Mouse (Mus musculus) forebrain, embryonic 11.5 days (tissue): ENCODE measurements around the gene Gm10521. TPM values are rescaled to one million over a fixed set of nuclear protein-coding genes. Genes with fewer than 3 reads are reported as not detected.

Source experiments
- ATAC-seq: fragments of 200-750 bp; cut with Nextera tagmentation; replicated peaks from 2 replicates; pipeline ENCODE4 v1.8.0; 2017; ENCODE audit warnings: moderate TSS enrichment; ENCODE audit not compliant: low FRiP score
- DNase-seq: peaks from one replicate; pipeline ENCODE4 v3.0.0-alpha.2; 2017; ENCODE audit warnings: low spot score
- H3K27ac ChIP-seq: fragments of 300-500 bp; sonication (generic); 2 replicates; pipeline ENCODE4 v1.5.1; 2014; ENCODE audit warnings: low read depth, low read length
- H3K27me3 ChIP-seq: fragments of 300-500 bp; sonication (generic); 2 replicates; pipeline ENCODE4 v1.6.1; 2014; ENCODE audit warnings: mild to moderate bottlenecking, low read length, mixed read lengths; ENCODE audit not compliant: control insufficient read depth, insufficient read depth
- H3K36me3 ChIP-seq: fragments of 300-500 bp; sonication (generic); 2 replicates; pipeline ENCODE4 v1.6.1; 2014; ENCODE audit warnings: mild to moderate bottlenecking, low read length, moderate library complexity, mixed read lengths; ENCODE audit not compliant: control insufficient read depth, insufficient read depth
- H3K4me1 ChIP-seq: fragments of 300-500 bp; sonication (generic); replicated peaks from 2 replicates; pipeline ENCODE4 v1.6.1; 2014; ENCODE audit warnings: low read length, mixed read lengths; ENCODE audit not compliant: control insufficient read depth, insufficient read depth
- H3K4me2 ChIP-seq: fragments of 300-500 bp; sonication (generic); 2 replicates; pipeline ENCODE4 v1.6.1; 2014; ENCODE audit warnings: low read depth, mild to moderate bottlenecking, low read length, moderate library complexity, mixed read lengths; ENCODE audit not compliant: severe bottlenecking
- H3K4me3 ChIP-seq: fragments of 300-500 bp; sonication (generic); 2 replicates; pipeline ENCODE4 v1.5.1; 2014; ENCODE audit warnings: low read depth, low read length
- H3K9ac ChIP-seq: fragments of 300-500 bp; sonication (generic); 2 replicates; pipeline ENCODE4 v1.6.1; 2014; ENCODE audit warnings: low read length
- H3K9me3 ChIP-seq: fragments of 300-500 bp; sonication (generic); 2 replicates; pipeline ENCODE4 v1.6.1; 2016; ENCODE audit warnings: low read length, mixed read lengths; ENCODE audit not compliant: control insufficient read depth
- WGBS: fragments of 180-500 bp; shearing (Covaris S2); extraction: QIAGEN DNeasy Blood & Tissue Kit; methylation state at CpG from one replicate; pipeline ENCODE4 v1.1.7; 2014; 5-methylcytosine and 5-hydroxymethylcytosine counted together
- polyA plus RNA-seq: library from polyadenylated mRNA; unstranded; fragments of >200 nt; fragmentation: Nextera tagmentation; extraction: Ambion mirVana; gene quantifications from 2 replicates; pipeline ENCODE4 v1.2.1, GENCODE M21; 2014

Gene Gm10521
- polyA plus RNA-seq, 1 experiment from 2014 or later = not detected

DNA sequence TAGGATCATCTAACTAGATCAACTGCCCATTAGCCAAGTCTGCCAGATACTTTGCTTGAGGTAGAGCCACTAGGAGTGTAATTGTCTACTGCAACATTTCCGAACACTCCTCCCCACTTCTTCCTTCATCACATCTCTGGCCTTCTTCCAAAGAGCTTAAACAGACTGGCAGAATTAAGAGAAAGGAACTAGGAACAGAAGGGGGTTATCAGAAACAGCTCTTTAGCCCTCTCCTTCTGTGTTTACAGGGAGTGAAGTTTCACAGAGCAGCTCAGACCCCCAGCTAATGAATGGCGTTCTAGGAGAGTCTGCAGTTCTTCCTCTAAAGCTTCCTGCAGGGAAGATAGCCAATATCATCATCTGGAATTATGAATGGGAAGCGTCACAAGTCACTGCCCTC is 38.4 kb downstream of the Gm10521 start:
- no peaks in the 10 kb centered on the region for H3K36me3 ChIP-seq
- H3K4me2 ChIP-seq = no peak overlapping the region
- no peaks in the 10 kb centered on the region for H3K4me1 ChIP-seq
- no peak overlapping the region for H3K4me3 ChIP-seq
- no peak overlapping the region for H3K9ac ChIP-seq
- no peak overlapping the region for H3K27ac ChIP-seq
- no peaks in the 10 kb centered on the region for H3K9me3 ChIP-seq
- WGBS = 77% methylated on average over 3 of the region's 3 CpGs
- no peak for ATAC-seq
- no peaks in the 10 kb centered on the region for H3K27me3 ChIP-seq
- no peak for DNase-seq

DNA sequence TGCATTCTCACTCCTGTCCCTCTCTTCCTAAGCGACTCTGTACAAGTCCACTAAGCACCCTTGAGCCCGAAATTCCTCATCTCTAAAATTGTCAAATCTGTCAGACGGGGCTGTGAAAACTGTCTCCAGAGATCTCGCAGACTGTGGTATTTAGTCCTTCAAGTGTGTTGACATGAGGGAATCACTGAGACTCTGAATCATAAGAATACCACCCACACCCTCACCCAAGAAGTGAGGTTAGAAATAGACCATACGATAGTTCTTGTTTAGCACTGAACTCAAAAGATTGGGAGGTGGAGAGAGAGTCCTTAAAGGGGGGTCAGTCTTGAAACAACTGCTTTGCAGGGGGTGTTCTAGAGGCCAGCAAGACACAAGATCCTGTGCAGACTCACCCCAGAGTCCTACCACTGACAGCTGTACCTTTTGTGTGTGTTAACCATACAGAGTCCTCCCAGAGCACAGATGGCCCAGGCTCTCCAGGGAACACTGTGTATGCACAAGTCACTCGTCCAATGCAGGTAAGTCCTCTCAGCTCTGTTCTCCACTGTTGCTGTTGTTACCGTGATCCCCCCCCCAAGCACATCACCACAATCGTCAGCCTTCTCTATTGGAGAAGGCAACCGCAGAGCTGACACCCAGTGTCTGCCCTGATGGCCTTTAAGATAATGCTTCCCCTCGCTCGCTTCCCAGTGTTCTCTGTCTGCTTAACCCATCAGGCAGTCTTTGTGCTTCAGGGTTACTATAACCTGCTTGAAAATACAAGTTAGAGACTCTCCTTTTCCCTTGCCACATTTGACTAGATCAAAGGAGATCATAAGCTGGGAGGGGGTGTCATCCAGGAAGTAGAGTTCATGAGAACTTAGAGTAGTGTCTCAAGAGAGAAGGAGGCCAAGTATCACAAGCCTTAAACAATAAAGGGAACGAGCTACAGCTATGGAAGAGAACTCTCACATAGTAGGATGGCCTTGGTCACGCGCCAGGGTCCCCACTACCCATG is 43.8 kb downstream of the Gm10521 start:
- DNase-seq (no peak), ATAC-seq (no peak)
- no peaks in the 10 kb centered on the region for H3K4me1 ChIP-seq
- no peaks in the 10 kb centered on the region for H3K36me3 ChIP-seq
- no peaks in the 10 kb centered on the region for H3K27me3 ChIP-seq
- H3K9me3 ChIP-seq = no peaks in the 10 kb centered on the region
- no peak overlapping the region for H3K4me3 ChIP-seq
- H3K4me2 ChIP-seq = no peak overlapping the region
- no peak overlapping the region for H3K27ac ChIP-seq
- no peak overlapping the region for H3K9ac ChIP-seq
- WGBS = 85% methylated on average over 14 of the region's 14 CpGs

GRCm38 (mm10) chr1:171940626-171941025 is 45.2 kb downstream of the Gm10521 start:
- Histone ChIP-seq H3K36me3 (no peaks in the 10 kb centered on the region), H3K4me1 (no peaks in the 10 kb centered on the region), H3K27ac (no peak overlapping the region), H3K4me2 (no peak overlapping the region), H3K9me3 (no peaks in the 10 kb centered on the region), H3K4me3 (no peak overlapping the region), H3K27me3 (no peaks in the 10 kb centered on the region), H3K9ac (no peak overlapping the region)
- WGBS = 76% methylated on average over 6 of the region's 6 CpGs
- DNase-seq (no peak), ATAC-seq (no peak)

GRCm38 (mm10) chr1:171946447-171946995 is 51.1 kb downstream of the Gm10521 start:
- H3K36me3 ChIP-seq = no peaks in the 10 kb centered on the region
- DNase-seq = no peak
- H3K4me3 ChIP-seq = no peak overlapping the region
- ATAC-seq = no peak
- no peak overlapping the region for H3K4me2 ChIP-seq
- H3K9me3 ChIP-seq = no peaks in the 10 kb centered on the region
- 48% methylated on average over 6 of the region's 6 CpGs for WGBS
- no peak overlapping the region for H3K27ac ChIP-seq
- H3K4me1 ChIP-seq = no peaks in the 10 kb centered on the region
- no peaks in the 10 kb centered on the region for H3K27me3 ChIP-seq
- H3K9ac ChIP-seq = no peak overlapping the region

Other genes starting within 250 kb of the Gm10521 start
- gene Slamf7, start 242.6 kb upstream of the Gm10521 start, polyA plus RNA-seq = not detected in 2 replicates
- gene Cd48, start 213.7 kb upstream of the Gm10521 start, polyA plus RNA-seq = not detected in 2 replicates
- gene Slamf1, start 128.5 kb upstream of the Gm10521 start, polyA plus RNA-seq = 0.27 and 0.35 TPM in 2 replicates
- 0.69 and 0.87 TPM in 2 replicates for gene Cd84, start 56.0 kb upstream of the Gm10521 start, polyA plus RNA-seq
- gene Slamf6, start 21.9 kb downstream of the Gm10521 start, polyA plus RNA-seq = 0.11 TPM in 1 of 2 replicates, not detected in the other
- 47.0 and 49.3 TPM in 2 replicates for gene Vangl2, start 132.8 kb downstream of the Gm10521 start, polyA plus RNA-seq
- 6.0 and 7.6 TPM in 2 replicates for gene Nhlh1, start 161.9 kb downstream of the Gm10521 start, polyA plus RNA-seq
- 182 and 187 TPM in 2 replicates for gene Copa, start 186.9 kb downstream of the Gm10521 start, polyA plus RNA-seq
- gene Ncstn, start 187.1 kb downstream of the Gm10521 start, polyA plus RNA-seq = 107 and 117 TPM in 2 replicates
- 146 and 150 TPM in 2 replicates for gene Pex19, start 231.1 kb downstream of the Gm10521 start, polyA plus RNA-seq